Mouse (Mus musculus): ENCODE results near the gene Thap12.

DNA sequence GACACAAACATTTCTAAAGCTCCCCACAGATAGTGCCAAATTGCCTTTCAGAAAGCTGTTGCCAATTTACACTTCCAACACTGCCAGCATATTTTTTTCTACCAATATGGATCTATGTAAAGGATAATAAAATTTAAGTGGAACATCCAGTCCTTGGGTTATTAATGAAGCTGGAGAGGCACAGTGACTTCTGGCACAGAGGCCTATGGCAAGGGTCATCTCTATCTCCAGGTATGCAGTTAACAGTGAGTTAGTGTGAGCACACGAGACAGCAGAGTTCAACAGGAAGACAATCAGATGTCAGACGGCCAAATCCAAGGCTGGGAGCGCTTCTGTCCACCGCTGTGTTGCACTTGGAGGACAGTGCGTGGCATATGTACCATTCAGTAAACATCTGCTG is 4.9 kb upstream of the Thap12 start:
- no peak for TF ChIP-seq CTCF (IDR thresholded peaks at IDR 0.05; ENCODE audit: low read depth, low read length)
- no peak for TF ChIP-seq POLR2A (IDR thresholded peaks at IDR 0.05; ENCODE audit: insufficient read depth, low read length)
